Mouse (Mus musculus) C2C12 (cell line): ENCODE results near the gene 5730522E02Rik. TPM values are rescaled to one million over a fixed set of nuclear protein-coding genes. Genes with fewer than 3 reads are reported as not detected.

Experiments
- H3K27me3 ChIP-seq: one replicate; pipeline ENCODE4 v1.6.1; 2011; ENCODE audit not compliant: control insufficient read depth, insufficient read depth, insufficient read length
- H3K36me3 ChIP-seq: one replicate; pipeline ENCODE4 v1.6.1; 2011; ENCODE audit not compliant: control insufficient read depth, insufficient read depth
- H3K4me3 ChIP-seq: one replicate; pipeline ENCODE4 v1.5.1; 2011; ENCODE audit warnings: mild to moderate bottlenecking, control low read depth; ENCODE audit not compliant: poor library complexity, insufficient read depth, severe bottlenecking
- H3K79me2 ChIP-seq: one replicate; pipeline ENCODE4 v1.6.1; 2011; ENCODE audit not compliant: control insufficient read depth, insufficient read depth
- H3K79me3 ChIP-seq: one replicate; pipeline ENCODE4 v1.6.1; 2011; ENCODE audit warnings: low read depth, control low read depth
- H3ac ChIP-seq: one replicate; pipeline ENCODE3; 2011; ENCODE audit warnings: low read depth; ENCODE audit not compliant: control insufficient read depth, insufficient read length
- CEBPB ChIP-seq: IDR thresholded peaks from one replicate; pipeline ENCODE4 v1.6.1; 2011; ENCODE audit warnings: low read depth, mild to moderate bottlenecking, control low read depth, moderate library complexity
- CTCF ChIP-seq: IDR thresholded peaks from one replicate; pipeline ENCODE4 v1.5.1; 2011; ENCODE audit not compliant: control insufficient read depth, insufficient read depth, insufficient read length
- FOSL1 ChIP-seq: IDR thresholded peaks from one replicate; pipeline ENCODE4 v1.8.0; 2011; ENCODE audit warnings: mild to moderate bottlenecking, low read length; ENCODE audit not compliant: poor library complexity, insufficient read depth, severe bottlenecking
- MAX ChIP-seq: IDR thresholded peaks from one replicate; pipeline ENCODE4 v1.6.1; 2011; ENCODE audit warnings: mild to moderate bottlenecking, control low read depth
- MYOD1 ChIP-seq: IDR thresholded peaks from one replicate; pipeline ENCODE4 v1.6.1; 2011; ENCODE audit warnings: low read depth; ENCODE audit not compliant: control insufficient read depth, insufficient read length
- MYOG ChIP-seq: IDR thresholded peaks from one replicate; pipeline ENCODE4 v1.6.1; 2011; ENCODE audit not compliant: control insufficient read depth, insufficient read length; ENCODE audit errors: extremely low read depth
- USF1 ChIP-seq: IDR thresholded peaks from one replicate; pipeline ENCODE4 v1.6.1; 2011; ENCODE audit warnings: low read depth, mild to moderate bottlenecking, control low read depth, moderate library complexity
- polyA plus RNA-seq: library from polyadenylated mRNA; unstranded; fragments of >200 nt; fragmentation: generic; extraction: Trizol; gene quantifications from one replicate; pipeline ENCODE4 v1.2.1, GENCODE M21; 2012; ENCODE audit warnings: missing spikeins

5730522E02Rik gene
- polyA plus RNA-seq, 1 experiment = not detected

DNA sequence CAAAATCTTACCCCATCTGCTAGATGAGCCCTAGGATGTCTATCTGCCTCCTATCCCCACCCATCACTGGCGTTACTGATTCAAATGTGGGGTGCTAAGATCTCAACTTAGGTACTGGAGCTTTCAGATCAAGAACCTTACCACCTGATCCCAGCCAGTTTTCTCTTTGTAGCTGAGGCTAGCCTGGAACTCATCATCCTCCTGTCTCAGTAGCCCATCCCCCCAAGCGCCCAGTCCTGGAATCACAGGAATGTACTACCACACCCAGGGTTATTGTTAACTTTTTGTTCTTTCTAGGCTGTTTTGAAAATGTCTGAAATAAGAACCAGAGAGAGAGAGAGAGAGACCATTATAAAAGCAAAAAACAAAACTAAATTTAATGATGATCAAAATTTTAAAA lies 111.6 kb downstream of the 5730522E02Rik start:
- Histone ChIP-seq H3K79me3 (no peaks in the 10 kb centered on the region), H3K4me3 (no peak overlapping the region), H3K79me2 (no peaks in the 10 kb centered on the region), H3ac (no peak overlapping the region), H3K27me3 (no peaks in the 10 kb centered on the region), H3K36me3 (no peaks in the 10 kb centered on the region)
- TF ChIP-seq MYOD1 (no peak), USF1 (no peak), MAX (no peak), MYOG (no peak), FOSL1 (no peak), CTCF (no peak), CEBPB (no peak)

DNA sequence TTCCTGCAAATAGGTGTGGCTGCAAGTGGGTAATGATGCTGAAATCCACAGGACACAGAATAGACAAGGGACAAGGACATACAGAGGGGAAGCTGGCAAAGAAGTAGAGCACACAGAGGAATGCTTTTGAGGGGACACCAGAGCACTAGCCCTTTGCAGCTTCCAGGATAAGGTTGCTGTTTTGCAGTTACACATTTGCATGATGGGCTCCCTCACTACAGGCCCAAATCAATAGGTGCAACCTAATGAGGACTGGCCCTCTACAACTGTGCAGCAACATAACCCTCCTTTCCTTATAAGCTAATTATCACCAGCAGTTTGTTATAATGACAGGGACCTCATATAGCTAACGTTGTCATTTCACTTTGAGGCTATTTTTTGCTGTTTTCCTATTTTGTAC lies 114.5 kb downstream of the 5730522E02Rik start:
- Histone ChIP-seq H3K79me3 (no peaks in the 10 kb centered on the region), H3K27me3 (no peaks in the 10 kb centered on the region), H3K4me3 (no peak overlapping the region), H3K36me3 (no peaks in the 10 kb centered on the region), H3ac (no peak overlapping the region), H3K79me2 (no peaks in the 10 kb centered on the region)
- TF ChIP-seq CTCF (no peak), MYOG (no peak), USF1 (no peak), FOSL1 (no peak), MYOD1 (no peak), CEBPB (no peak), MAX (no peak)

DNA sequence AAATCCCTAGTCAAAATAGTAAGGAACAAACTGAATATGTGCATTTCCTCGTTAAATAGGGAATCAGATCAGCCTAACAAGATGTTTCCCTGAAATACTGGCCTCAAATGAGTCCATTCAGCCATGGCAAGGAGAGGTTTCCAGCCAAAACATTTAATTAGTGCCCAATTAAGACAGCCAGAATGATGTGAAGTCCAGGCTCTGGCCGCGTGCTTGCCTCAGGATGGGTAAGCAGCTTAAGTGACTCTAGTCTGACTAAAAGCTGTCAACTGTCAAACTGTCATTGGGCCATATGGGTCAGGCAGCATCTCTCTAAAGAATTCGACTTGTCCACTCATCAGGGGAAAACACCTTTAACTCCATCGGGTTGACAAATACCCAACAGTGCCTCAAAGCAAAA lies 121.6 kb downstream of the 5730522E02Rik start:
- H3ac ChIP-seq = no peak overlapping the region
- H3K27me3 ChIP-seq = no peaks in the 10 kb centered on the region
- TF ChIP-seq CTCF (no peak), FOSL1 (no peak), MYOD1 (no peak)
- H3K79me3 ChIP-seq = no peaks in the 10 kb centered on the region
- H3K4me3 ChIP-seq = no peak overlapping the region
- no peaks in the 10 kb centered on the region for H3K36me3 ChIP-seq
- no peaks in the 10 kb centered on the region for H3K79me2 ChIP-seq

DNA sequence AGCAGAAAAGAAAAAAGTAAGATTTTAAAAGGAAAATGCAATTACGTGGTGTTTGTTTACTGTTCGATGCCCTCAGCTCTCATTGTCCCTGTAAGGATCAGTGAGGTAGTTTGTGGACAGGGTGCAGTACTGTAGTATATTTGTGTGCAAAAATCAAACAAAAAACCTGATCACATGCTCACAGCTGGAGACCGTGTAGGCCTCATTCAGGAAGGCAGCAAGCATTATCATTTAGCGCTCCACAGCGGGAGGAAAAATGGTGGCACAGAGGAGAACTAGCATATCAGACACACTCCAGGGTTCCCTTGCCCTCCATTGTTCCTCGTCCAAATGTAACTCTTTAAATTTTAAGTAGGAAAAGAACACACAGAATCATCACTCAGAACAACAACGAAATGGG lies 123.9 kb downstream of the 5730522E02Rik start:
- no peaks in the 10 kb centered on the region for H3K36me3 ChIP-seq
- no peak overlapping the region for H3ac ChIP-seq
- no peak overlapping the region for H3K4me3 ChIP-seq
- H3K27me3 ChIP-seq = no peaks in the 10 kb centered on the region
- TF ChIP-seq MAX (no peak), USF1 (no peak), MYOG (no peak), CTCF (no peak), CEBPB (no peak), FOSL1 (no peak), MYOD1 (no peak)
- no peaks in the 10 kb centered on the region for H3K79me3 ChIP-seq
- no peaks in the 10 kb centered on the region for H3K79me2 ChIP-seq

DNA sequence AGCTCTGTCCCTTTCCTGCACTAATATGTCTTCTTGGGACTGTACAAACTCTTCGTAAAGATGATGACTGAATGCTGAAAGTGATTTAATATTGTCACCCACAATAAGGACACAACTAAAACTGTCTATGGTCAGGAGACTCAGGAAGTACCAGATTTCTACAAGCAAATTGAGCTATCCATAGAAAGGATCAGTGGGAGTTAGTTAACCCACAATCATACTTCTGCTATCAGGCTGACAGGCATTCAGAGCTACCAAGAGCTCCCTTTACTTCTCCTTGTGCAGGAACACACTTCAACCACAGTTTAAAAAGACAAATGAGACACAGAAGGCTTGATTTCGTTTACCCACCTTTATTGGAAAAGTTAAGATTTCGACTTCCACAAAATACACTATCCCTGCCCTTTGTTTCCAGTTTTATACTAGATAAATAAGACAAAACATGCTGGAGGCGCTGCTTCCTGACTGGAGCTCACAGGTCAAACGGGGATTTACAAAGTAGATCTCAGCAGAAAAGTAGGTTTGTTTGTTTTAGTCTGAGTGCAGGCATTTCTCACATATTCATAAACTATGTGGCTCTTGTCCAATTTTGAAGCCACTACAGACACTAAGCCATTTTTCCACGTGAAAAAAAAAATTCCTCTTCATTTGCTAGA lies 125.1 kb downstream of the 5730522E02Rik start:
- no peaks in the 10 kb centered on the region for H3K36me3 ChIP-seq
- no peak overlapping the region for H3K4me3 ChIP-seq
- no peaks in the 10 kb centered on the region for H3K79me3 ChIP-seq
- no peaks in the 10 kb centered on the region for H3K27me3 ChIP-seq
- H3K79me2 ChIP-seq = no peaks in the 10 kb centered on the region
- no peak overlapping the region for H3ac ChIP-seq
- TF ChIP-seq MYOD1 (no peak), USF1 (no peak), MAX (no peak)

DNA sequence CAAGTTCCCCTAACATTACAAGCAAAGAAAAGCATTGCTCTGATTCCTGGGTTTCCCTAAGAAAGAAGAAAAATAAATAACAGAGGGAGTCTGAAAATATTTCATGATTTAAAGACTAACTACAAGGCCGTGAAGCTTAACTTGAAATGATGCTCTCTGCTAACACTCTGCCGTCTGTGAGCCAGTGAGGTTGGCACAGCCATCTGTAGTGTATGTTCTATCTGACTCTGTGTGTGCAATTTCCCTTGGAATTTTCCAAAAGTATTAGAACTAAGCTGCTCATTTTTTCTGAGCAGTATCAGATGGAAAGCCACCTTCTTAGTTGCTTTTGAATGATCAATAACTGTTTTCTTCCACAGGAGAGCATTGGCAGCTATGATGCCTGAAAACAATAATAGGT lies 134.2 kb downstream of the 5730522E02Rik start:
- Histone ChIP-seq H3K79me2 (no peaks in the 10 kb centered on the region), H3K79me3 (no peaks in the 10 kb centered on the region), H3K27me3 (no peaks in the 10 kb centered on the region), H3K36me3 (no peaks in the 10 kb centered on the region), H3K4me3 (no peak overlapping the region), H3ac (no peak overlapping the region)
- no peak for TF ChIP-seq MYOD1
- no peak for TF ChIP-seq USF1
- TF ChIP-seq MAX = no peak
- no peak for TF ChIP-seq CTCF
- no peak for TF ChIP-seq MYOG
- no peak for TF ChIP-seq FOSL1
- no peak for TF ChIP-seq CEBPB
